Mouse (Mus musculus) forebrain, embryonic 14.5 days (tissue): ENCODE results near the gene Stau1. TPM values are rescaled to one million over a fixed set of nuclear protein-coding genes. Genes with fewer than 3 reads are reported as not detected.

ENCODE experiments used
- ATAC-seq: fragments of 200-750 bp; cut with Nextera tagmentation; 2 replicates; pipeline ENCODE4 v1.8.0; 2017; ENCODE audit warnings: mild to moderate bottlenecking, moderate library complexity
- DNase-seq: peaks from one replicate; pipeline ENCODE4 v3.0.0-alpha.2; 2015; ENCODE audit warnings: low spot score
- H3K27ac ChIP-seq: fragments of 300-500 bp; sonication (generic); 2 replicates; pipeline ENCODE4 v1.5.1; 2014; ENCODE audit warnings: low read depth, mild to moderate bottlenecking, control low read depth, low read length, moderate library complexity
- H3K27me3 ChIP-seq: fragments of 300-500 bp; sonication (generic); replicated peaks from 2 replicates; pipeline ENCODE4 v1.6.1; 2014; ENCODE audit warnings: low read length, control low read depth, mixed read lengths; ENCODE audit not compliant: control insufficient read depth, insufficient read depth
- H3K36me3 ChIP-seq: fragments of 300-500 bp; sonication (generic); 2 replicates; pipeline ENCODE4 v1.6.1; 2014; ENCODE audit warnings: low read length, control low read depth; ENCODE audit not compliant: control insufficient read depth, insufficient read depth
- H3K4me1 ChIP-seq: fragments of 300-500 bp; sonication (generic); 2 replicates; pipeline ENCODE4 v1.6.1; 2014; ENCODE audit warnings: antibody characterized with exemption, low read length, control low read depth; ENCODE audit not compliant: control insufficient read depth, insufficient read depth
- H3K4me2 ChIP-seq: fragments of 300-500 bp; sonication (generic); 2 replicates; pipeline ENCODE4 v1.6.1; 2014; ENCODE audit warnings: mild to moderate bottlenecking, control low read depth, low read length
- H3K4me3 ChIP-seq: fragments of 300-500 bp; sonication (generic); 2 replicates; pipeline ENCODE4 v1.5.1; 2014; ENCODE audit warnings: low read depth, low read length, control low read depth
- H3K9ac ChIP-seq: fragments of 300-500 bp; sonication (generic); 2 replicates; pipeline ENCODE4 v1.6.1; 2014; ENCODE audit warnings: mild to moderate bottlenecking, low read length, control low read depth, moderate library complexity
- H3K9me3 ChIP-seq: fragments of 300-500 bp; sonication (generic); replicated peaks from 2 replicates; pipeline ENCODE4 v1.6.1; 2016; ENCODE audit warnings: low read length, control low read depth, mixed read lengths; ENCODE audit not compliant: control insufficient read depth
- WGBS: fragments of 180-500 bp; shearing (Covaris S2); extraction: QIAGEN DNeasy Blood & Tissue Kit; methylation state at CpG from one replicate; pipeline ENCODE4 v1.1.7; 2014; 5-methylcytosine and 5-hydroxymethylcytosine counted together
- polyA plus RNA-seq: library from polyadenylated mRNA; unstranded; fragments of >200 nt; fragmentation: Nextera tagmentation; extraction: Ambion mirVana; gene quantifications from 2 replicates; pipeline ENCODE4 v1.2.1, GENCODE M21; 2014

The Stau1 gene
- polyA plus RNA-seq, 1 experiment from 2014 or later, result 81.7 TPM

- DNase-seq, result no peak
- Histone ChIP-seq H3K9me3 (no peaks in the 10 kb centered on the region), H3K27me3 (no peaks in the 10 kb centered on the region), H3K4me1 (no peaks in the 10 kb centered on the region), H3K4me3 (no peak overlapping the region), H3K36me3 (no peaks in the 10 kb centered on the region), H3K27ac (0 out of 2 replicates have a peak overlapping the region, but pooled peaks have one; percentile 9), H3K4me2 (no peak overlapping the region), H3K9ac (no peak overlapping the region)
- 90% methylated on average over 6 of the region's 6 CpGs for WGBS
- ATAC-seq, result no peak
Observed at GRCm38 (mm10) chr2:166974177-166974872, 21.8 kb downstream of the Stau1 start.

GRCm38 (mm10) chr2:166973153-166973552 is 22.9 kb downstream of the Stau1 start:
- 87% methylated on average over 1 of the region's 1 CpGs for WGBS
- Histone ChIP-seq H3K36me3 (no peaks in the 10 kb centered on the region), H3K9ac (no peak overlapping the region)

GRCm38 (mm10) chr2:166964773-166965172 is 31.3 kb downstream of the Stau1 start:
- H3K9me3 ChIP-seq, result no peaks in the 10 kb centered on the region
- 78% methylated on average over 2 of the region's 2 CpGs for WGBS
- no peak overlapping the region for H3K4me2 ChIP-seq
- H3K9ac ChIP-seq, result no peak overlapping the region
- no peak overlapping the region for H3K4me3 ChIP-seq
- H3K4me1 ChIP-seq, result no peaks in the 10 kb centered on the region
- ATAC-seq (no peak), DNase-seq (no peak)
- H3K27me3 ChIP-seq, result no peaks in the 10 kb centered on the region
- no peak overlapping the region for H3K27ac ChIP-seq
- peaks cover 27% of the 10 kb centered on the region for H3K36me3 ChIP-seq

More at GRCm38 (mm10) chr2:166973153-166973552, 22.9 kb downstream of the Stau1 start:
- no peak for DNase-seq
- ATAC-seq, result no peak
- H3K9me3 ChIP-seq, result no peaks in the 10 kb centered on the region
- no peaks in the 10 kb centered on the region for H3K27me3 ChIP-seq
- H3K27ac ChIP-seq, result no peak overlapping the region
- H3K4me1 ChIP-seq, result no peaks in the 10 kb centered on the region
- no peak overlapping the region for H3K4me2 ChIP-seq
- H3K4me3 ChIP-seq, result no peak overlapping the region

GRCm38 (mm10) chr2:166963257-166963656 is 32.8 kb downstream of the Stau1 start:
- no peaks in the 10 kb centered on the region for H3K27me3 ChIP-seq
- no peak overlapping the region for H3K9ac ChIP-seq
- ATAC-seq (no peak), DNase-seq (no peak)
- no peaks in the 10 kb centered on the region for H3K9me3 ChIP-seq
- peaks cover 43% of the 10 kb centered on the region for H3K36me3 ChIP-seq
- no peaks in the 10 kb centered on the region for H3K4me1 ChIP-seq
- no peak overlapping the region for H3K27ac ChIP-seq
- WGBS, result 89% methylated on average over 8 of the region's 8 CpGs
- H3K4me2 ChIP-seq, result no peak overlapping the region
- no peak overlapping the region for H3K4me3 ChIP-seq

GRCm38 (mm10) chr2:166960648-166961330 is 35.3 kb downstream of the Stau1 start:
- ATAC-seq (no peak), DNase-seq (no peak)
- WGBS, result 93% methylated on average over 8 of the region's 8 CpGs
- H3K36me3 ChIP-seq, result peaks cover 66% of the 10 kb centered on the region
- no peak overlapping the region for H3K4me3 ChIP-seq
- H3K9me3 ChIP-seq, result no peaks in the 10 kb centered on the region
- no peak overlapping the region for H3K9ac ChIP-seq
- H3K27me3 ChIP-seq, result no peaks in the 10 kb centered on the region
- H3K27ac ChIP-seq, result no peak overlapping the region
- H3K4me1 ChIP-seq, result no peaks in the 10 kb centered on the region
- no peak overlapping the region for H3K4me2 ChIP-seq

- H3K9me3 ChIP-seq, result no peaks in the 10 kb centered on the region
- H3K9ac ChIP-seq, result no peak overlapping the region
- no peaks in the 10 kb centered on the region for H3K4me1 ChIP-seq
- no peak overlapping the region for H3K27ac ChIP-seq
- no peak overlapping the region for H3K4me2 ChIP-seq
- no peak for ATAC-seq
- H3K4me3 ChIP-seq, result no peak overlapping the region
- 54% methylated on average over 7 of the region's 7 CpGs for WGBS
- no peaks in the 10 kb centered on the region for H3K27me3 ChIP-seq
- DNase-seq, result peak; percentile 66
- peaks cover 95% of the 10 kb centered on the region for H3K36me3 ChIP-seq
Observed at GRCm38 (mm10) chr2:166956805-166957204, 39.3 kb downstream of the Stau1 start.

- WGBS, result 80% methylated on average over 6 of the region's 6 CpGs
- H3K27ac ChIP-seq, result no peak overlapping the region
- ATAC-seq (no peak), DNase-seq (no peak)
- H3K4me2 ChIP-seq, result no peak overlapping the region
- 0 out of 2 replicates have a peak, but pooled peaks cover 3% of the 10 kb centered on the region for H3K4me1 ChIP-seq
- no peak overlapping the region for H3K4me3 ChIP-seq
- H3K9me3 ChIP-seq, result no peaks in the 10 kb centered on the region
- no peak overlapping the region for H3K9ac ChIP-seq
- peaks cover 99% of the 10 kb centered on the region for H3K36me3 ChIP-seq
- H3K27me3 ChIP-seq, result no peaks in the 10 kb centered on the region
Observed at GRCm38 (mm10) chr2:166952151-166952550, 43.9 kb downstream of the Stau1 start.

- peaks cover 99% of the 10 kb centered on the region for H3K36me3 ChIP-seq
- DNase-seq, result peak; percentile 87
- H3K4me1 ChIP-seq, result 0 out of 2 replicates have a peak, but pooled peaks cover 3% of the 10 kb centered on the region
- peak; percentile 67 for ATAC-seq
- H3K27me3 ChIP-seq, result no peaks in the 10 kb centered on the region
- 67% methylated on average over 14 of the region's 14 CpGs for WGBS
- H3K9ac ChIP-seq, result no peak overlapping the region
- no peak overlapping the region for H3K4me2 ChIP-seq
- no peaks in the 10 kb centered on the region for H3K9me3 ChIP-seq
- no peak overlapping the region for H3K4me3 ChIP-seq
- no peak overlapping the region for H3K27ac ChIP-seq
Observed at GRCm38 (mm10) chr2:166950853-166951648, 45.0 kb downstream of the Stau1 start.
